Mouse (Mus musculus) kidney, adult 2 months (tissue): ENCODE measurements at regions not wholly inside any gene's neighbourhood (a gene's known extent, or its start where the extent isn't known, plus 50 kb on each side); places are given as distances from the start of the nearest gene placed in this dataset.
A peak's percentile ranks its signal among the peaks of the same experiment; 100 is the strongest.

ENCODE experiments used
- DNase-seq: peaks from one replicate; pipeline ENCODE4 v3.0.0; 2021
- H3K27ac ChIP-seq: fragments of 200-500 bp; 2 replicates; pipeline ENCODE4 v1.5.1; 2012; ENCODE audit warnings: low read depth, low read length, control low read depth, inconsistent platforms; ENCODE audit not compliant: insufficient read depth
- H3K27me3 ChIP-seq: fragments of 200-500 bp; replicated peaks from 2 replicates; pipeline ENCODE4 v1.6.1; 2012; ENCODE audit warnings: mild to moderate bottlenecking, moderate library complexity, low read length, inconsistent platforms; ENCODE audit not compliant: control insufficient read depth, insufficient read depth
- H3K36me3 ChIP-seq: fragments of 200-500 bp; 2 replicates; pipeline ENCODE4 v1.6.1; 2012; ENCODE audit warnings: mild to moderate bottlenecking, moderate library complexity, low read length, inconsistent platforms; ENCODE audit not compliant: control insufficient read depth, insufficient read depth
- H3K4me1 ChIP-seq: fragments of 200-500 bp; 2 replicates; pipeline ENCODE4 v1.6.1; 2011; ENCODE audit warnings: low read length; ENCODE audit not compliant: control insufficient read depth, insufficient read depth
- H3K4me3 ChIP-seq: fragments of 200-500 bp; 2 replicates; pipeline ENCODE4 v1.5.1; 2011; ENCODE audit warnings: mild to moderate bottlenecking, low read depth, low read length, control low read depth; ENCODE audit not compliant: insufficient read depth
- CTCF ChIP-seq: fragments of 200-500 bp; conservative IDR thresholded peaks from 2 replicates; pipeline ENCODE4 v1.5.1; 2011; ENCODE audit warnings: low read depth, mild to moderate bottlenecking, control low read depth, low read length, moderate library complexity, mixed read lengths; ENCODE audit not compliant: insufficient read depth, insufficient read length
- POLR2A ChIP-seq: fragments of 200-500 bp; IDR thresholded peaks from one replicate; pipeline ENCODE4 v1.6.1; 2011; ENCODE audit warnings: low read depth, low read length, control low read depth
- WGBS: fragments of 180-500 bp; shearing (Covaris S2); methylation state at CpG from one replicate; pipeline ENCODE4 v1.1.7; 2018; 5-methylcytosine and 5-hydroxymethylcytosine counted together

- 90% methylated on average over 3 of the region's 3 CpGs for WGBS
- TF ChIP-seq POLR2A (no peak), CTCF (no peak)
- H3K36me3 ChIP-seq, result no peaks in the 10 kb centered on the region
- H3K27me3 ChIP-seq, result no peaks in the 10 kb centered on the region
- H3K27ac ChIP-seq, result no peak overlapping the region
- no peaks in the 10 kb centered on the region for H3K4me1 ChIP-seq
- no peak overlapping the region for H3K4me3 ChIP-seq
- no peak for DNase-seq
These were observed 315.4 kb upstream of the Dnajc24 start for GRCm38 (mm10) chr2:106318695-106319266.

- TF ChIP-seq CTCF (no peak), POLR2A (no peak)
- Histone ChIP-seq H3K27ac (no peak overlapping the region), H3K36me3 (no peaks in the 10 kb centered on the region), H3K27me3 (no peaks in the 10 kb centered on the region; the same call in 1 of the 2 replicates), H3K4me3 (no peak overlapping the region), H3K4me1 (no peaks in the 10 kb centered on the region)
- no peak for DNase-seq
- 62% methylated on average over 6 of the region's 6 CpGs for WGBS
These were observed 343.4 kb upstream of the Dnajc24 start for GRCm38 (mm10) chr2:106346781-106347180.

- H3K4me3 ChIP-seq, result no peak overlapping the region
- no peak for DNase-seq
- WGBS, result 71% methylated on average over 7 of the region's 7 CpGs
- H3K27ac ChIP-seq, result no peak overlapping the region
- no peak for TF ChIP-seq POLR2A
- TF ChIP-seq CTCF, result no peak
- no peaks in the 10 kb centered on the region for H3K36me3 ChIP-seq
- H3K27me3 ChIP-seq, result no peaks in the 10 kb centered on the region; the same call in 1 of the 2 replicates
- no peaks in the 10 kb centered on the region for H3K4me1 ChIP-seq
These were observed 343.9 kb upstream of the Dnajc24 start for GRCm38 (mm10) chr2:106347249-106347648.

- H3K27ac ChIP-seq, result no peak overlapping the region
- WGBS, result 71% methylated on average over 3 of the region's 3 CpGs
- H3K27me3 ChIP-seq, result no peaks in the 10 kb centered on the region
- H3K36me3 ChIP-seq, result no peaks in the 10 kb centered on the region
- no peak overlapping the region for H3K4me3 ChIP-seq
- no peaks in the 10 kb centered on the region for H3K4me1 ChIP-seq
- DNase-seq, result no peak
- TF ChIP-seq CTCF, result no peak
- TF ChIP-seq POLR2A, result no peak
These were observed 337.5 kb upstream of the Mpped2 start for GRCm38 (mm10) chr2:106355565-106355964.

- no peaks in the 10 kb centered on the region for H3K4me1 ChIP-seq
- 56% methylated on average over 5 of the region's 5 CpGs for WGBS
- no peaks in the 10 kb centered on the region for H3K27me3 ChIP-seq
- no peak overlapping the region for H3K27ac ChIP-seq
- H3K36me3 ChIP-seq, result no peaks in the 10 kb centered on the region
- peak; percentile 62; the same call in 1 of the 2 replicates for TF ChIP-seq CTCF
- no peak for TF ChIP-seq POLR2A
- DNase-seq, result peak; percentile 63
- H3K4me3 ChIP-seq, result no peak overlapping the region
These were observed 337.0 kb upstream of the Mpped2 start for GRCm38 (mm10) chr2:106355984-106356547.

- Histone ChIP-seq H3K27ac (no peak overlapping the region), H3K27me3 (no peaks in the 10 kb centered on the region), H3K36me3 (no peaks in the 10 kb centered on the region), H3K4me3 (no peak overlapping the region), H3K4me1 (no peaks in the 10 kb centered on the region)
- TF ChIP-seq CTCF (no peak), POLR2A (no peak)
- no peak for DNase-seq
- WGBS, result 73% methylated on average over 5 of the region's 5 CpGs
These were observed 324.4 kb upstream of the Mpped2 start for GRCm38 (mm10) chr2:106368641-106369040.

GRCm38 (mm10) chr2:106383415-106384285, 309.4 kb upstream of the Mpped2 start:
- 66% methylated on average over 14 of the region's 14 CpGs for WGBS
- Histone ChIP-seq H3K4me3 (no peak overlapping the region), H3K27ac (no peak overlapping the region), H3K27me3 (no peaks in the 10 kb centered on the region), H3K36me3 (no peaks in the 10 kb centered on the region), H3K4me1 (no peaks in the 10 kb centered on the region)
- TF ChIP-seq POLR2A (no peak), CTCF (no peak)
- DNase-seq, result no peak
